Mouse (Mus musculus) heart, embryonic 11.5 days (tissue): ENCODE data around the gene Sptbn1. TPM values are rescaled to one million over a fixed set of nuclear protein-coding genes. Genes with fewer than 3 reads are reported as not detected.

Experiments used
- ATAC-seq: fragments of 200-750 bp; cut with Nextera tagmentation; replicated peaks from 2 replicates; pipeline ENCODE4 v1.8.0; 2017; ENCODE audit warnings: moderate library complexity; ENCODE audit not compliant: insufficient number of reproducible peaks, low FRiP score, low TSS enrichment
- H3K27ac ChIP-seq: fragments of 300-500 bp; sonication (generic); 2 replicates; pipeline ENCODE4 v1.5.1; 2014; ENCODE audit warnings: mild to moderate bottlenecking, low read depth, low read length
- H3K27me3 ChIP-seq: fragments of 300-500 bp; sonication (generic); 2 replicates; pipeline ENCODE4 v1.6.1; 2014; ENCODE audit warnings: mild to moderate bottlenecking, low read length, mixed read lengths; ENCODE audit not compliant: control insufficient read depth, insufficient read depth
- H3K36me3 ChIP-seq: fragments of 300-500 bp; sonication (generic); 2 replicates; pipeline ENCODE4 v1.6.1; 2014; ENCODE audit warnings: mild to moderate bottlenecking, low read length, moderate library complexity, mixed read lengths; ENCODE audit not compliant: control insufficient read depth, insufficient read depth
- H3K4me1 ChIP-seq: fragments of 300-500 bp; sonication (generic); 2 replicates; pipeline ENCODE4 v1.6.1; 2014; ENCODE audit warnings: low read length; ENCODE audit not compliant: control insufficient read depth, insufficient read depth
- H3K4me2 ChIP-seq: fragments of 300-500 bp; sonication (generic); 2 replicates; pipeline ENCODE4 v1.6.1; 2014; ENCODE audit warnings: mild to moderate bottlenecking, moderate library complexity
- H3K4me3 ChIP-seq: fragments of 300-500 bp; sonication (generic); 2 replicates; pipeline ENCODE4 v1.5.1; 2014; ENCODE audit warnings: low read depth, low read length
- H3K9ac ChIP-seq: fragments of 300-500 bp; sonication (generic); 2 replicates; pipeline ENCODE4 v1.6.1; 2014; ENCODE audit warnings: mild to moderate bottlenecking, low read depth, low read length, moderate library complexity
- H3K9me3 ChIP-seq: fragments of 300-500 bp; sonication (generic); replicated peaks from 2 replicates; pipeline ENCODE4 v1.6.1; 2016; ENCODE audit warnings: low read length; ENCODE audit not compliant: control insufficient read depth
- WGBS: fragments of 180-500 bp; shearing (Covaris S2); extraction: QIAGEN DNeasy Blood & Tissue Kit; methylation state at CpG from one replicate; pipeline ENCODE4 v1.1.7; 2014; ENCODE audit not compliant: insufficient replicate concordance; 5-methylcytosine and 5-hydroxymethylcytosine counted together
- polyA plus RNA-seq: library from polyadenylated mRNA; unstranded; fragments of >200 nt; fragmentation: Nextera tagmentation; extraction: Ambion mirVana; gene quantifications from 2 replicates; pipeline ENCODE4 v1.2.1, GENCODE M21; 2014

Sptbn1 gene
- polyA plus RNA-seq, 1 experiment from 2014 or later, result 156 TPM

DNA sequence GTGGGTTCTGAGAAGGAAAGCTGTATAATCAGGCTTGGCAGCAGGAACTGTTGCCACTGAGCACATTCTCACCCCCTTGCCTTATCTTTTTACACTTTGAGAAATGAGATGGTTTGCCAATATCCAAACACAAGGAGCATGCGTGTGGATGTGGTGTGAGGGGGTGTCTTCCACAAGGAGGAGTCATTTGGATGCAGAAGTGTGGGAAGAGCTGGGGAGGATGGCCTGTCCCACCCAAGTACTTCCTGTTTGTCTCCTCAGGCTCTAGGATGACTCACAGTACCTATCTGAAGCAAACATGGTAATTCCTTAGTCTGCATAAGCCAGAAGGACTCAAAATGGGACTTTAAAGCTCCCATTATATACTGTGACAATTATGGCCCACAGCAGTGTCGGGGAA is 165.4 kb downstream of the Sptbn1 start:
- no peak overlapping the region for H3K4me2 ChIP-seq
- no peak overlapping the region for H3K4me3 ChIP-seq
- no peak for ATAC-seq
- no peak overlapping the region for H3K9ac ChIP-seq
- H3K9me3 ChIP-seq, result no peaks in the 10 kb centered on the region
- H3K36me3 ChIP-seq, result peaks cover 65% of the 10 kb centered on the region
- no peak overlapping the region for H3K27ac ChIP-seq
- H3K4me1 ChIP-seq, result no peaks in the 10 kb centered on the region
- H3K27me3 ChIP-seq, result no peaks in the 10 kb centered on the region
- WGBS, result 76% methylated on average over 2 of the region's 2 CpGs

DNA sequence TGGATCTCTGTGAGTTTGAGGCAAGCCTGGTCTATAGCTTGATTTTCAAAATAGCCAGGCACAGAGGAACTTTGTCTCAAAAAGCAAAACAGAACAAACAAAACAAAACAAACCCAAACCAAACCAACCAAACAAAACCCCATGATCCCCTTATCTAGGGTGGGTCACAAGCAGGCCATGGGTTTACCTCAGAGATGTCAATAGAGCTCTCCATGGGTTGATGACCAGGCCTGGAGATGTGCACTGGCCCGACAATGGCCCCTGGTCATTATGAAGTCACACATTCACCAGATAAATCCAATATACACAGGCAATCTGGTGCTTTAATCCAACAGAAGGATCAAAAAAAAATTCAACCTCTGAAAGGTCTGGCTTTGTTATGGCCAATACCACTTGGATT is 166.2 kb downstream of the Sptbn1 start:
- Histone ChIP-seq H3K27me3 (no peaks in the 10 kb centered on the region), H3K4me3 (no peak overlapping the region), H3K4me1 (no peaks in the 10 kb centered on the region), H3K9me3 (no peaks in the 10 kb centered on the region), H3K4me2 (no peak overlapping the region), H3K9ac (no peak overlapping the region), H3K36me3 (peaks cover 72% of the 10 kb centered on the region), H3K27ac (no peak overlapping the region)
- ATAC-seq, result no peak
- WGBS, result 87% methylated on average over 1 of the region's 1 CpGs

DNA sequence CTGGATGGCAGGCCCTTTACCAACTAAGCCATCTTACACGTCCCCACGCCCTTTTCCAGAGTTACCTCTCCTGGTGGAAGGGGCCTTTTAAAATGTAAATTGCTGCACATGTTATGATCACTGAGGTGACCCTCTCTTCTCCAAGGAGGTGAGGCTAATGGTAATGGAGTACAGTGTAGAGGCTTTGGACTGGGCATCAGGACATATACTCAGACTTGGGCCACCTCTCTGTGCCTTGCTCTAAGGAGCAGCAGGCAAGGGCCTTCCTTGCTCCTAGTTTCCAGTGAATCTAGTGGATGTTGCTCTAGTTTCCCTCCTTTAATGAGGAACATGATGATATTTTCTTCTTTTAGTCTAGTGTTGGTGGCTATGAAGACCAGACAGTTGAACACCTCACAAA is 166.8 kb downstream of the Sptbn1 start:
- WGBS, result 81% methylated on average over 2 of the region's 2 CpGs
- H3K36me3 ChIP-seq, result peaks cover 67% of the 10 kb centered on the region
- no peak for ATAC-seq

GRCm38 (mm10) chr11:30099916-30100315 is 168.1 kb downstream of the Sptbn1 start:
- Histone ChIP-seq H3K9me3 (no peaks in the 10 kb centered on the region), H3K27me3 (no peaks in the 10 kb centered on the region), H3K4me1 (no peaks in the 10 kb centered on the region), H3K36me3 (peaks cover 66% of the 10 kb centered on the region), H3K4me3 (no peak overlapping the region), H3K9ac (no peak overlapping the region), H3K4me2 (no peak overlapping the region), H3K27ac (no peak overlapping the region)
- ATAC-seq, result no peak
- 84% methylated on average over 6 of the region's 6 CpGs for WGBS

More for the DNA sequence above, 166.8 kb downstream of the Sptbn1 start:
- Histone ChIP-seq H3K9ac (no peak overlapping the region), H3K27ac (no peak overlapping the region), H3K27me3 (no peaks in the 10 kb centered on the region), H3K9me3 (no peaks in the 10 kb centered on the region), H3K4me3 (no peak overlapping the region), H3K4me2 (no peak overlapping the region), H3K4me1 (no peaks in the 10 kb centered on the region)

GRCm38 (mm10) chr11:30095212-30095773 is 172.7 kb downstream of the Sptbn1 start:
- H3K27me3 ChIP-seq, result no peaks in the 10 kb centered on the region
- no peak overlapping the region for H3K27ac ChIP-seq
- no peak overlapping the region for H3K4me2 ChIP-seq
- no peak overlapping the region for H3K4me3 ChIP-seq
- H3K9ac ChIP-seq, result no peak overlapping the region
- ATAC-seq, result no peak
- H3K9me3 ChIP-seq, result no peaks in the 10 kb centered on the region
- H3K4me1 ChIP-seq, result no peaks in the 10 kb centered on the region
- peaks cover 30% of the 10 kb centered on the region for H3K36me3 ChIP-seq
- 68% methylated on average over 6 of the region's 6 CpGs for WGBS

DNA sequence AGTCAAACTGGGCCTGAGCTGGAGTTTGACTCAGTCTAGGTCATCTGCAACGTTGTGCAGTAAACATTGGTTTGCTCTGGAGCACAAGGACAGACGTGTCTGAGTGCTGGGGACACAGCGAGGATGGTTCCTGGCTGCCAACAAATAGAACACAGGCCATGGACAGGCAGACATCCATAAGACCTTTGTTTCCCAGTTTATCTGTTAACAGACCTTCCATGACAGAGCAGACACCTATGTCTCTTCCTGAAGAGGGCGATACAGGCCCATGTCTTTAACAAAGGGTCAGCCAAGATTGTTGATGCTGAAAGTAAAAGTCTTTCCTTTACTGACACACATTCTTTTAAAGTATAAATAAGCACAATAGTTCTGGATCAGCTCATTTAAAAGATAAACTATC is 176.1 kb downstream of the Sptbn1 start:
- Histone ChIP-seq H3K9ac (no peak overlapping the region), H3K9me3 (no peaks in the 10 kb centered on the region), H3K27me3 (no peaks in the 10 kb centered on the region), H3K36me3 (peaks cover 1% of the 10 kb centered on the region; the same call in 1 of the 2 replicates), H3K4me2 (no peak overlapping the region), H3K4me1 (no peaks in the 10 kb centered on the region), H3K4me3 (no peak overlapping the region), H3K27ac (no peak overlapping the region)
- 38% methylated on average over 4 of the region's 4 CpGs for WGBS
- ATAC-seq, result no peak

DNA sequence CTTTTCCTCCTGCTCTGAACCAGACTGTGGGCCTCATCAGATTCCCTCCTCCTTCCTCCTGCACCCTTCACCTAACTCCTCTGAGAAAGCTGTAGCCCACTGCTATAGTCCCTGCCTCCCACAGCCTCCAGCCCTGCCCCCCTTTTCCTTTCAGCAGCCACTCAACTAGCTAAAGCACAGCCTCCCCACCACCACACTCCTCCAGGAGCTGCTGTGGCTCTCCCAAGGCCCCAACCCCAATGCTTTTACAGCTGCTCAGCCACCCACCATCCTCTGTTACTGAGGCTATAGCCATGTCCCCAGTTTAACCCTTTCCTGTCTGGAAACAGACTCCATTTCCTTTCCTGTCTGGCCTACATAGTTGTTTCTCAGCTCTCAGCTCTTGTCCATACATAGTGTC is 182.9 kb downstream of the Sptbn1 start:
- peaks cover 12% of the 10 kb centered on the region for H3K4me1 ChIP-seq
- no peaks in the 10 kb centered on the region for H3K9me3 ChIP-seq
- H3K36me3 ChIP-seq, result no peaks in the 10 kb centered on the region
- no peak overlapping the region for H3K9ac ChIP-seq
- no peak overlapping the region for H3K4me3 ChIP-seq
- H3K27me3 ChIP-seq, result no peaks in the 10 kb centered on the region
- H3K27ac ChIP-seq, result no peak overlapping the region
- 0 out of 2 replicates have a peak, but pooled peaks have one; percentile 35 for ATAC-seq
- no peak overlapping the region for H3K4me2 ChIP-seq

DNA sequence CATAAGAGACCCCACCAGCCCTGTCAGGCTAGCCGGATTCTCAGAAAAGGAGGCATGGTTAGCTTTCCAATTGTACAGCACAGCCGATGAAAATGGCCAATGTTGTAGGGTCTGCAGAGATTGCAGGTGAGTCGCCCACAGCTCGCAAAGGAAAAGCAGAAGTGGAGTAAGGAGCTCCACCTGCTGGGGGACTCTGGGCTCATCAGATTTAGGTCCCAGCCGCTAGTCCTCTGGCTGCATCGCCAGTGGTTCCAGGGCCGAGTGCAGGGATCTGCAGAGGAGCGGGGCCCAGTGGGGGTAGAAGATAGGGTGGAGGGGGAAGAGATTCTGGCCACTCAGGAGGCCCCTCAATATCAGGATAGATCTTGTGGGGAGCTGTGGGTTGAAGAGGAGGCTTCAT is 210.7 kb downstream of the Sptbn1 start:
- Histone ChIP-seq H3K4me2 (no peak overlapping the region), H3K36me3 (no peaks in the 10 kb centered on the region), H3K4me3 (no peak overlapping the region), H3K27me3 (no peaks in the 10 kb centered on the region), H3K9ac (no peak overlapping the region), H3K4me1 (no peaks in the 10 kb centered on the region), H3K27ac (no peak overlapping the region), H3K9me3 (no peaks in the 10 kb centered on the region)
- WGBS, result 33% methylated on average over 8 of the region's 8 CpGs
- no peak for ATAC-seq
